ENCODE assay signal across 15 mouse cellular contexts in the genomic region with DNA sequence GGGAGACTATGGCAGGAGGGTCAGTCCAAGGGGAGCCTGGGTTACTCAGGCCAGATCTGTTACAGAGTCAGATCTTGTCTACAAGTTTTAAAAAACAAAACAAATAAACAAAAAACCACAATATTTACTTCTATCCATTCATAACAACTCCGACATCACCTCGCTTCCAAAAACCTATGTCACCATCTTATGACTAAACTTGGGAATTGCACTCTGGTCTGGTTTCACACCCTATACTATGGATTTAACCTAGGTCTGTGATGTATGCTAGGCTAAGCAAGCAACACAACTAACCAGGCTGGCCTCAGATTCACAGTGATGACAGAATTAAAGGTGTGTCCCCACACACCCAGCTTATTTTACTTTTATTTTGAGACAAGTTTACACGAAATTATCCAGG. TPM values are rescaled to one million over a fixed set of nuclear protein-coding genes. Genes with fewer than 3 reads are reported as not detected.
DNase-seq lines count a peak whose midpoint lies in the region; ATAC-seq and TF ChIP-seq lines count a peak whose summit lies in the region.
"Had no signal": no experiment of that assay in that cellular context is flagged by ENCODE, and none has a peak within 500 bp of the region (broad histone marks: within the 10 kb centered on the region; RNA-seq: fewer than 3 reads in every experiment).

No protein-coding gene starts in this region.

- H3K4me3 ChIP-seq in heart, embryonic 13.5 days, result no peak overlapping the region
- no peak overlapping the region for H3K4me3 ChIP-seq in lung, postnatal 0 days (ENCODE audit: low read depth, low read length)
- no peak overlapping the region; the same call in 1 of the 2 replicates for H3K4me3 ChIP-seq in forebrain, embryonic 13.5 days
- H3K4me3 ChIP-seq in midbrain, embryonic 14.5 days (replicated peaks; ENCODE audit: low read depth, low read length), result no peak overlapping the region
- H3K4me3 ChIP-seq: heart, adult 2 months; limb, embryonic 15.5 days; stomach, embryonic 15.5 days had no signal

- H3K9me3 ChIP-seq in heart, embryonic 13.5 days, result no peaks in the 10 kb centered on the region
- no peaks in the 10 kb centered on the region for H3K9me3 ChIP-seq in lung, postnatal 0 days (ENCODE audit: low read length)
- H3K9me3 ChIP-seq in forebrain, embryonic 13.5 days (replicated peaks), result no peaks in the 10 kb centered on the region
- H3K9me3 ChIP-seq in midbrain, embryonic 14.5 days (ENCODE audit: control insufficient read depth, low read length), result no peaks in the 10 kb centered on the region
- H3K9me3 ChIP-seq: limb, embryonic 15.5 days; stomach, embryonic 15.5 days had no signal

- ATAC-seq in heart, embryonic 13.5 days (ENCODE audit: extremely low read depth, insufficient number of reproducible peaks, low FRiP score, low TSS enrichment), result no peak
- ATAC-seq in lung, postnatal 0 days, result no peak
- 0 out of 2 replicates have a peak, but pooled peaks have one; percentile 27 for ATAC-seq in forebrain, embryonic 13.5 days
- no peak for ATAC-seq in midbrain, embryonic 14.5 days (ENCODE audit: low FRiP score, low TSS enrichment)

- H3K4me2 ChIP-seq in heart, embryonic 13.5 days, result no peak overlapping the region
- H3K4me2 ChIP-seq in lung, postnatal 0 days (replicated peaks; ENCODE audit: low read depth, low read length), result no peak overlapping the region
- peak overlapping the region; percentile 49 for H3K4me2 ChIP-seq in forebrain, embryonic 13.5 days
- peak overlapping the region; percentile 28 for H3K4me2 ChIP-seq in midbrain, embryonic 14.5 days (ENCODE audit: low read length)
- H3K4me2 ChIP-seq: limb, embryonic 15.5 days had no signal

- no peak for DNase-seq in heart, adult 8-10 months (ENCODE audit: low spot score)
- no peak for DNase-seq in lung, postnatal 0 days (ENCODE audit: low spot score)
- no peak for DNase-seq in lung, postnatal 4 days
- peak; percentile 39 for DNase-seq in midbrain, embryonic 14.5 days
- DNase-seq in right cerebral cortex, adult 18-20 months, result no peak
- DNase-seq in layer of hippocampus, postnatal 10 days (ENCODE audit: low spot score in 2 of 2), result no peak
- DNase-seq: adrenal gland, adult 2 months; heart, adult 2 months; layer of hippocampus, adult 9-11 months had no signal

- H3K27ac ChIP-seq in heart, embryonic 13.5 days (replicated peaks), result no peak overlapping the region
- no peak overlapping the region for H3K27ac ChIP-seq in lung, postnatal 0 days (ENCODE audit: low read length)
- H3K27ac ChIP-seq in forebrain, embryonic 13.5 days, result no peak overlapping the region
- no peak overlapping the region for H3K27ac ChIP-seq in midbrain, embryonic 14.5 days (replicated peaks; ENCODE audit: low read depth, low read length)
- H3K27ac ChIP-seq: heart, adult 2 months; limb, embryonic 15.5 days; macrophage; stomach, embryonic 15.5 days had no signal

- H3K27me3 ChIP-seq in heart, embryonic 13.5 days (replicated peaks), result no peaks in the 10 kb centered on the region
- no peaks in the 10 kb centered on the region for H3K27me3 ChIP-seq in lung, postnatal 0 days (replicated peaks; ENCODE audit: insufficient read depth, low read length)
- no peaks in the 10 kb centered on the region for H3K27me3 ChIP-seq in forebrain, embryonic 13.5 days
- H3K27me3 ChIP-seq in midbrain, embryonic 14.5 days (ENCODE audit: control insufficient read depth, insufficient read depth, low read length), result no peaks in the 10 kb centered on the region
- H3K27me3 ChIP-seq: limb, embryonic 15.5 days; stomach, embryonic 15.5 days had no signal

- TF ChIP-seq CTCF in lung, postnatal 0 days (IDR thresholded peaks at IDR 0.05), result peak; percentile 26; the same call in 1 of the 2 replicates

- H3K9ac ChIP-seq in heart, embryonic 13.5 days, result peak overlapping the region; percentile 56; the same call in 1 of the 2 replicates
- no peak overlapping the region for H3K9ac ChIP-seq in lung, postnatal 0 days (replicated peaks; ENCODE audit: low read depth)
- H3K9ac ChIP-seq in forebrain, embryonic 13.5 days, result 0 out of 2 replicates have a peak overlapping the region, but pooled peaks have one; percentile 57
- H3K9ac ChIP-seq in midbrain, embryonic 14.5 days (replicated peaks; ENCODE audit: low read length), result no peak overlapping the region
- H3K9ac ChIP-seq: limb, embryonic 15.5 days; stomach, embryonic 15.5 days had no signal

- H3K36me3 ChIP-seq in heart, embryonic 13.5 days, result peaks cover 24% of the 10 kb centered on the region
- H3K36me3 ChIP-seq in lung, postnatal 0 days (ENCODE audit: insufficient read depth, low read length), result peaks cover 17% of the 10 kb centered on the region; the same call in 1 of the 2 replicates
- H3K36me3 ChIP-seq in forebrain, embryonic 13.5 days (ENCODE audit: poor library complexity, severe bottlenecking), result peaks cover 24% of the 10 kb centered on the region
- peaks cover 34% of the 10 kb centered on the region for H3K36me3 ChIP-seq in midbrain, embryonic 14.5 days (ENCODE audit: control insufficient read depth, insufficient read depth, low read length)

- no peak for TF ChIP-seq EP300 in lung, postnatal 0 days (IDR thresholded peaks at IDR 0.05)

- WGBS in heart, embryonic 13.5 days, result 52% methylated on average over 3 of the region's 3 CpGs
- 55% methylated on average over 3 of the region's 3 CpGs for WGBS in lung, postnatal 0 days
- WGBS in forebrain, embryonic 13.5 days, result 58% methylated on average over 3 of the region's 3 CpGs
- 66% methylated on average over 3 of the region's 3 CpGs for WGBS in midbrain, embryonic 14.5 days

- peaks cover 28% of the 10 kb centered on the region for H3K4me1 ChIP-seq in heart, embryonic 13.5 days
- H3K4me1 ChIP-seq in lung, postnatal 0 days (ENCODE audit: insufficient read depth, low read depth, low read length), result no peaks in the 10 kb centered on the region
- H3K4me1 ChIP-seq in forebrain, embryonic 13.5 days, result peaks cover 7% of the 10 kb centered on the region
- 0 out of 2 replicates have a peak, but pooled peaks cover 3% of the 10 kb centered on the region for H3K4me1 ChIP-seq in midbrain, embryonic 14.5 days (ENCODE audit: control insufficient read depth, insufficient read depth, low read length)

RNA-seq across cellular contexts. Expression of a gene that starts 1.6 kb away (rescaled TPM):
- polyA plus RNA-seq in heart, embryonic 13.5 days (2015; fragmentation: Nextera tagmentation; extraction: Ambion mirVana), result not detected in 2 replicates
- total RNA-seq in heart, adult 8-10 months (2022), result not detected
- polyA plus RNA-seq in lung, postnatal 0 days (2015; fragmentation: Nextera tagmentation; extraction: Ambion mirVana), result not detected in 2 replicates
- not detected in 2 replicates for polyA plus RNA-seq in forebrain, embryonic 13.5 days (2015; fragmentation: Nextera tagmentation; extraction: Ambion mirVana)
- polyA plus RNA-seq in midbrain, embryonic 14.5 days (2014; fragmentation: Nextera tagmentation; extraction: Ambion mirVana), result not detected in 2 replicates
- not detected for total RNA-seq in layer of hippocampus, postnatal 10 days (2021)
- total RNA-seq: adrenal gland, adult 2 months; heart, adult 2 months had no signal
- polyA plus RNA-seq: adrenal gland, adult 2 months; heart, adult 2 months; intestine, embryonic 14.5 days; limb, embryonic 15.5 days; macrophage; stomach, embryonic 15.5 days had no signal

RNA-seq across cellular contexts. Expression of a gene that starts 8.7 kb away (rescaled TPM):
- polyA plus RNA-seq in heart, embryonic 13.5 days (2015; fragmentation: Nextera tagmentation; extraction: Ambion mirVana), result 0.40 and 0.80 TPM in 2 replicates
- total RNA-seq in heart, adult 8-10 months (2022), result not detected
- 0.60 and 0.69 TPM in 2 replicates for polyA plus RNA-seq in lung, postnatal 0 days (2015; fragmentation: Nextera tagmentation; extraction: Ambion mirVana)
- 1.2 and 1.3 TPM in 2 replicates for polyA plus RNA-seq in forebrain, embryonic 13.5 days (2015; fragmentation: Nextera tagmentation; extraction: Ambion mirVana)
- polyA plus RNA-seq in midbrain, embryonic 14.5 days (2014; fragmentation: Nextera tagmentation; extraction: Ambion mirVana), result 1.3 TPM in 2 replicates
- total RNA-seq in layer of hippocampus, postnatal 10 days (2021), result under 1 TPM; 0.58 to 0.82 TPM
- polyA plus RNA-seq: macrophage had no signal

RNA-seq across cellular contexts. Expression of a gene that starts 14.7 kb away (rescaled TPM):
- 10.7 and 14.1 TPM in 2 replicates for polyA plus RNA-seq in heart, embryonic 13.5 days (2015; fragmentation: Nextera tagmentation; extraction: Ambion mirVana)
- 10 to 100 TPM in 1 of 4 experiments, 1 to 10 TPM in 3; 6.6 to 10.2 (median 8.2) TPM for total RNA-seq in heart, adult 8-10 months (2022)
- polyA plus RNA-seq in lung, postnatal 0 days (2015; fragmentation: Nextera tagmentation; extraction: Ambion mirVana), result 16.0 and 18.5 TPM in 2 replicates
- 32.4 and 33.3 TPM in 2 replicates for polyA plus RNA-seq in forebrain, embryonic 13.5 days (2015; fragmentation: Nextera tagmentation; extraction: Ambion mirVana)
- 24.2 and 25.4 TPM in 2 replicates for polyA plus RNA-seq in midbrain, embryonic 14.5 days (2014; fragmentation: Nextera tagmentation; extraction: Ambion mirVana)
- total RNA-seq in layer of hippocampus, postnatal 10 days (2021), result 10 to 100 TPM; 10.7 to 14.6 TPM

RNA-seq across cellular contexts. Expression of a gene that starts 15.3 kb away (rescaled TPM):
- polyA plus RNA-seq in heart, embryonic 13.5 days (2015; fragmentation: Nextera tagmentation; extraction: Ambion mirVana), result 215 and 231 TPM in 2 replicates
- 100 to 1,000 TPM; 152 to 184 (median 155) TPM for total RNA-seq in heart, adult 8-10 months (2022)
- polyA plus RNA-seq in lung, postnatal 0 days (2015; fragmentation: Nextera tagmentation; extraction: Ambion mirVana), result 203 and 207 TPM in 2 replicates
- polyA plus RNA-seq in forebrain, embryonic 13.5 days (2015; fragmentation: Nextera tagmentation; extraction: Ambion mirVana), result 339 and 356 TPM in 2 replicates
- 328 and 334 TPM in 2 replicates for polyA plus RNA-seq in midbrain, embryonic 14.5 days (2014; fragmentation: Nextera tagmentation; extraction: Ambion mirVana)
- 100 to 1,000 TPM; 178 to 202 TPM for total RNA-seq in layer of hippocampus, postnatal 10 days (2021)

RNA-seq across cellular contexts. Expression of a gene that starts 17.5 kb away (rescaled TPM):
- polyA plus RNA-seq in heart, embryonic 13.5 days (2015; fragmentation: Nextera tagmentation; extraction: Ambion mirVana), result 67.0 and 69.5 TPM in 2 replicates
- total RNA-seq in heart, adult 8-10 months (2022), result 10 to 100 TPM; 60.7 to 64.8 (median 62.3) TPM
- polyA plus RNA-seq in lung, postnatal 0 days (2015; fragmentation: Nextera tagmentation; extraction: Ambion mirVana), result 104 and 111 TPM in 2 replicates
- 74.9 and 77.6 TPM in 2 replicates for polyA plus RNA-seq in forebrain, embryonic 13.5 days (2015; fragmentation: Nextera tagmentation; extraction: Ambion mirVana)
- polyA plus RNA-seq in midbrain, embryonic 14.5 days (2014; fragmentation: Nextera tagmentation; extraction: Ambion mirVana), result 79.4 and 86.0 TPM in 2 replicates
- 10 to 100 TPM; 77.4 to 79.9 TPM for total RNA-seq in layer of hippocampus, postnatal 10 days (2021)

Comparison
In these comparisons a context has a peak if more than half of its experiments do, and no peak if none do; other contexts are left out.
1. H3K4me2 ChIP-seq: peak in forebrain, embryonic 13.5 days (single experiment) and midbrain, embryonic 14.5 days (single experiment); none in heart, embryonic 13.5 days (single experiment) and lung, postnatal 0 days (single experiment).
2. H3K9ac ChIP-seq: peak in heart, embryonic 13.5 days (single experiment) and forebrain, embryonic 13.5 days (single experiment); none in lung, postnatal 0 days (single experiment) and midbrain, embryonic 14.5 days (single experiment).